Mouse (Mus musculus): ENCODE results near the gene Tas1r2.

The Tas1r2 gene

DNA sequence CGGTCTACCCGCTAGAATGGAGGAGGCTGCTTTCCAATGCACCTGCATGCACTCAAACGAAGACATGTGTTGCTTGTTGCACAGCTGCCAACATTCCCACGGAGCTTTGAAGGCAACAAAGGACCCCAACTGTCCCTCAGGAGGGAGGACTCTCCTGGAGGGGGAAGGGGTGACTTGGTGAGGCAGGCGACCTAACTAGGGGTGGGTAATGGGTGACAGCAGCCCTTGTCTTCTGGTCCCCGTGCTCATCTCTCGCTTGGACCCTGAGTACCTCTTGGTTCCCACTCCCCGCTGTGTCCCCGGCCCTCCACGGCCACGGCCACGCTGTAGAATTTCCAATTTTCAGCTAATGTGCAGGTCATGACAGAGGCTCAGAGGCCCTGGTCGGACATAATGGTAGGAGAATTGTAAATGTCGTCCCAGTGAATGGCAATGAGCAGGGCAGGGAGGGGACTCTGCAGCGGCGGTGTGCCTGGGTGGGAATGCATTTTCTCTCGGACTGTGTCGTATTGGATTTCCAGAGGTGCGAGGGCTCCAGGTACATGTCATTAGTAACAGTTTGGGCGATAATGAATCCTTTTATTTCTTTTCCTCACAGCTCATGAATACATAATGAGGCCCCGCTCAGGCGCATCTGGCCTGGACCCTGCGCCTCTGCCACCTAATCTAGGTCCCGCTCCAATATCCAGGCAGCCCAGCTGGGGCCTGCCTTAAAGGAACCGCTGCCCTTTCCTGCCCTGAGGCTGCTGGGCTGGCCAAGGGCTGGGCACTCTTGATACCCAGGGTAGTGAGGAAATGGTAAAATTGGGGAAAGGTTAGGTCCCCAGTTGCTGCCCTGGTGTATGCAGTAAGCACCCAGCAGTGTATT lies 57.4 kb downstream of the Tas1r2 start:
- DNase-seq, result no peak

DNA sequence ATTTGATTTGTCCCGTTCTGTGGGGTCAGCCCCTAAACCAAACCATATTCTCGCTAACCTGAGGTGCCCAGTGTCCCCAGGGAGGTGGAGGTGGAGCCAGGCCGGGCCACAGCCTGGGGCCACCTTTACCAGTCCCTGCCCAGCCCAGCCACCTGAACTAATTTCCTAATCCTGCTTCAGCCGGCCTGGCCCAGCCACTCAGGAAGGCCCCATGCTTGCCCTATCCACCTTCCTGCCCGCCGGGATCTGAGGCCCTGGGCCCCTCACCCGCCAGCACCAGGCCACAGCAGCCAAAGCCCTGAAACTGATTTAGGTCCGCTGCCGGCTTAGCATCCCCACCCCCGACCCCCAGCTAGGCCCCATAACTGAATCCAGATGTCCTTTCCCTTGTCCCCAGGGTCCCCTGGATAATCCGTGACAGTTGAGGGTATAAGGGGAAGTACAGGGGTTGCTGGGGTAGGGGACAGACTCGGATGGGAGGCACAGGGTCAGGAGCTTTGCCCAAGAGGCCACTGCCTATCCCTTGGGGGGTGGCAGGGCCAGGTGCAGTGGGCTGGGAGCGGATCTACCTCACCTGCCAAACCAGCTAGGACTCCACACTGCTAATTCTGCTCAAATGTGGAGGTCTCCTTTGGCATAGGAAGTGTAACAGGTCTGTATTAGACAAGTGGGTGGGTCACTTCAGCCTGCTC lies 62.0 kb downstream of the Tas1r2 start:
- no peak for DNase-seq

DNA sequence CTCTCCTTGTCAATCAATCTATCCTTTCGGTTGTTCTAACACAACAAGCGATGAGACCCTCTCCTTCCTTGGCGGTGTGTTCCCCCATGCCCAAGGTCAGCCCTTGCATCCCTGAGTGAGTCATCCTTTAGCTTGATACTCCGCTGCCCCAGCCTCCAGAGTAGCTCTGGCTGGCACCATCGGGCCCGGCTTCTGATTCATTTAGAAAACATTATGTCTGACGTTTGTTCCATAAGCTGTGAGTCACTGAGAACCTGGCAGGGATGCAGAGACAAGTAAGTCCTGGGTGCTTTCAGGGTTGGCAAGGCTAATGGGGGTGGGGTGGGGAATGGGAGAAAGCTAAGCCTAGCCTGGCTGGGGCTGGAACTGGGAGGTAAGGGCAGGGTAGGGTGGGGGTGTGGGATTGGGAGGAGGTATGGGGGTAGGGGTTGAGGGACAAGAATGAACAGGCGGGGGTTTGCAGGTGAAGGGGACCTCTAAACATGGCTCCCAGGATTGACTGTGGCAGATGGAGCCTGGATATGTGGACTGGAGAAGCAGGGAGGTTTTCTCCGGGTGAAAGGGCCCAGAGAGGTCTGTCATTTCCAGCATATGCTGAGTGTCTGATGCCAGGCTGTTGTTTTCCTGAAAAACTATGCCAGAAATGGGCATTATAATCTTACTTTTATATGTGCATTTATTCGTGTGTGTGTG lies 63.3 kb downstream of the Tas1r2 start:
- no peak for DNase-seq

DNA sequence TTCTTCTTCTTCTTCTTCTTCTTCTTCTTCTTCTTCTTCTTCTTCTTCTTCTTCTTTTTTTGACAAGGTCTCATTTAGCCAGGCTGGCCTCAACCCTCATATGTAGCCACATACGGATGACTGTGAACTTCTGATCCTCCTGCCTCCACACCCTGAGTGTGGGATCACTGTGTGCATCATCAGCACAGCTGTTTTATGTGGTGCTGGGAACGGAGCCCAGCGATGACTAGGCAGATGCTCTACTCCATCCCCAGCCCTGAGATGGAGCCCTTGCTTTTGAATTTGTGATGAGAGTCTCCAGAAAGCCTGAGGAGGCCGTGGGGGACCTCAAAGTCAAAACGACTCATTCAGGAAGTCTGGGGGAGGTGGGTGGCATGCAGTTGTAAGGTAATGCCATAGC lies 65.6 kb downstream of the Tas1r2 start:
- no peak for DNase-seq

All from thymus, postnatal 25 days (tissue).